ENCODE assay signal across 14 mouse cellular contexts in genomic region chr7:3844951-3845350, GRCm38 (mm10). TPM values are rescaled to one million over a fixed set of nuclear protein-coding genes. Genes with fewer than 3 reads are reported as not detected.
A peak's percentile ranks its signal among the peaks of the same experiment; 100 is the strongest.
ATAC-seq and TF ChIP-seq lines count a peak whose summit lies in the region.
"Not testable (repeated sequence)": the region's sequence is repeated elsewhere in the genome, so short reads cannot be mapped to it uniquely, and the experiment has no call there.
"Had no signal": no experiment of that assay in that cellular context is flagged by ENCODE, and none has a peak within 500 bp of the region (broad histone marks: within the 10 kb centered on the region; RNA-seq: fewer than 3 reads in every experiment).

Pira2 (minus strand) TSS chr7:3845051.

- H3K4me1 ChIP-seq in bone marrow, adult 2 months (ENCODE audit: control insufficient read depth, insufficient read depth, low read length); bone marrow macrophage, adult 2 months (ENCODE audit: control insufficient read depth, insufficient read depth, low read length): not testable (repeated sequence)

- H3K4me3 ChIP-seq in bone marrow, adult 2 months (replicated peaks; ENCODE audit: control insufficient read depth, low read depth, low read length); bone marrow macrophage, adult 2 months (ENCODE audit: insufficient read depth, low read length): not testable (repeated sequence)
- H3K4me3 ChIP-seq in macrophage (ENCODE audit: inconsistent target): peak within 1 kb of the TSS; percentile 16; the same call in 1 of the 2 replicates

- not testable (repeated sequence) for H3K36me3 ChIP-seq in macrophage (ENCODE audit: inconsistent target)

- TF ChIP-seq POLR2A in bone marrow, adult 2 months (IDR thresholded peaks at IDR 0.05; ENCODE audit: borderline replicate concordance, control insufficient read depth, low read depth, low read length); bone marrow macrophage, adult 2 months (IDR thresholded peaks at IDR 0.05; ENCODE audit: borderline replicate concordance, low read depth, low read length): not testable (repeated sequence)

- not testable (repeated sequence) for ATAC-seq in megakaryocyte, adult 5-6 weeks (ENCODE audit: poor library complexity, severe bottlenecking); monocyte, adult 5-6 weeks (replicated peaks; ENCODE audit: insufficient number of reproducible peaks, low FRiP score, low TSS enrichment, poor library complexity, severe bottlenecking)
- peak; percentile 30; the same call in 1 of the 2 replicates for ATAC-seq in neutrophil, adult 5-6 weeks (ENCODE audit: extremely low read depth, insufficient number of reproducible peaks, low FRiP score, poor library complexity, severe bottlenecking)

- not testable (repeated sequence) for H3K27ac ChIP-seq in bone marrow, adult 2 months (ENCODE audit: control insufficient read depth, insufficient read depth, low read depth, low read length, poor library complexity); bone marrow macrophage, adult 2 months (ENCODE audit: insufficient read depth, low read depth, low read length)
- H3K27ac ChIP-seq in macrophage: peak within 1 kb of the TSS; percentile 50

- not testable (repeated sequence) for TF ChIP-seq CTCF in bone marrow, adult 2 months (IDR thresholded peaks at IDR 0.05; ENCODE audit: control insufficient read depth, insufficient read depth, low read length); bone marrow macrophage, adult 2 months (IDR thresholded peaks at IDR 0.05; ENCODE audit: low read depth, low read length)

- H3K79me2 ChIP-seq in macrophage (ENCODE audit: inconsistent target): not testable (repeated sequence)

- WGBS in bone marrow, adult 2 months: no CpG with 5 or more reads among the region's 2 CpGs
- WGBS in macrophage (ENCODE audit: missing documents): no CpG with 5 or more reads among the region's 2 CpGs

RNA-seq across cellular contexts. Expression of gene Pira2, which starts in this region (rescaled TPM):
- 8.9 and 15.8 TPM in 2 replicates for polyA plus RNA-seq in bone marrow, adult 2 months (2011; ENCODE audit: insufficient read depth, insufficient read length, low replicate concordance, missing spikeins)
- polyA plus RNA-seq in bone marrow macrophage, adult 2 months (2012; ENCODE audit: insufficient read depth, insufficient read length, missing spikeins): 70.0 and 81.5 TPM in 2 replicates
- 10 to 100 TPM; 26.6 to 78.8 (median 45.2) TPM for total RNA-seq in macrophage (2018; cell fraction: chromatin; rRNA removed)
- total RNA-seq in macrophage (2018; cell fraction: cytosol; rRNA removed): 100 to 1,000 TPM; 136 to 238 (median 189) TPM
- 100 to 1,000 TPM in 24 of 26 experiments, 10 to 100 TPM in 2; 44.6 to 236 (median 170) TPM for total RNA-seq in macrophage (2018; cell fraction: nucleus; rRNA removed)
- 108 to 233 TPM (median 186 TPM) in 3 replicates for polyA plus RNA-seq in macrophage (2018)
- 119 and 123 TPM in 2 replicates for total RNA-seq in megakaryocyte, adult 5-6 weeks (2015)
- total RNA-seq in megakaryocyte, adult 5-6 weeks (2017): 111 and 114 TPM in 2 replicates
- total RNA-seq in monocyte, adult 5-6 weeks (2017): 4.7 to 22.8 TPM (median 10.7 TPM) in 3 replicates
- 85.7 and 94.4 TPM in 2 replicates for total RNA-seq in neutrophil, adult 5-6 weeks (2017)
- total RNA-seq: adrenal gland, postnatal 25 days; ES-E14; MEL had no signal
- polyA plus RNA-seq: brain, embryonic 14.5 days; C2C12; cerebellum, adult 2 months; G1E; Patski had no signal
